Mouse (Mus musculus) midbrain, embryonic 14.5 days (tissue): ENCODE data around the gene Fut8. TPM values are rescaled to one million over a fixed set of nuclear protein-coding genes. Genes with fewer than 3 reads are reported as not detected.
"Not testable (repeated sequence)": the region's sequence is repeated elsewhere in the genome, so short reads cannot be mapped to it uniquely, and the experiment has no call there.

ENCODE experiments used
- ATAC-seq: fragments of 200-750 bp; cut with Nextera tagmentation; 2 replicates; pipeline ENCODE4 v1.8.0; 2017; ENCODE audit warnings: moderate number of reproducible peaks, moderate library complexity; ENCODE audit not compliant: low FRiP score, low TSS enrichment
- DNase-seq: peaks from one replicate; pipeline ENCODE4 v3.0.0-alpha.2; 2015
- H3K27ac ChIP-seq: fragments of 300-500 bp; sonication (generic); replicated peaks from 2 replicates; pipeline ENCODE4 v1.5.1; 2014; ENCODE audit warnings: mild to moderate bottlenecking, low read depth, low read length, moderate library complexity
- H3K27me3 ChIP-seq: fragments of 300-500 bp; sonication (generic); 2 replicates; pipeline ENCODE4 v1.6.1; 2014; ENCODE audit warnings: low read length, control low read depth, mixed read lengths; ENCODE audit not compliant: control insufficient read depth, insufficient read depth
- H3K36me3 ChIP-seq: fragments of 300-500 bp; sonication (generic); 2 replicates; pipeline ENCODE4 v1.6.1; 2014; ENCODE audit warnings: low read length, control low read depth; ENCODE audit not compliant: control insufficient read depth, insufficient read depth
- H3K4me1 ChIP-seq: fragments of 300-500 bp; sonication (generic); 2 replicates; pipeline ENCODE4 v1.6.1; 2014; ENCODE audit warnings: mild to moderate bottlenecking, antibody characterized with exemption, low read length, control low read depth; ENCODE audit not compliant: control insufficient read depth, insufficient read depth
- H3K4me2 ChIP-seq: fragments of 300-500 bp; sonication (generic); 2 replicates; pipeline ENCODE4 v1.6.1; 2014; ENCODE audit warnings: mild to moderate bottlenecking, low read length, moderate library complexity
- H3K4me3 ChIP-seq: fragments of 300-500 bp; sonication (generic); replicated peaks from 2 replicates; pipeline ENCODE4 v1.5.1; 2014; ENCODE audit warnings: low read depth, low read length
- H3K9ac ChIP-seq: fragments of 300-500 bp; sonication (generic); replicated peaks from 2 replicates; pipeline ENCODE4 v1.6.1; 2014; ENCODE audit warnings: mild to moderate bottlenecking, low read length, moderate library complexity
- H3K9me3 ChIP-seq: fragments of 300-500 bp; sonication (generic); 2 replicates; pipeline ENCODE4 v1.6.1; 2016; ENCODE audit warnings: low read length, control low read depth, mixed read lengths; ENCODE audit not compliant: control insufficient read depth
- WGBS: fragments of 180-500 bp; shearing (Covaris S2); extraction: QIAGEN DNeasy Blood & Tissue Kit; methylation state at CpG from one replicate; pipeline ENCODE4 v1.1.7; 2014; 5-methylcytosine and 5-hydroxymethylcytosine counted together
- polyA plus RNA-seq: library from polyadenylated mRNA; unstranded; fragments of >200 nt; fragmentation: Nextera tagmentation; extraction: Ambion mirVana; gene quantifications from 2 replicates; pipeline ENCODE4 v1.2.1, GENCODE M21; 2014

The Fut8 gene
- polyA plus RNA-seq, 1 experiment from 2014 or later: 69.4 TPM

DNA sequence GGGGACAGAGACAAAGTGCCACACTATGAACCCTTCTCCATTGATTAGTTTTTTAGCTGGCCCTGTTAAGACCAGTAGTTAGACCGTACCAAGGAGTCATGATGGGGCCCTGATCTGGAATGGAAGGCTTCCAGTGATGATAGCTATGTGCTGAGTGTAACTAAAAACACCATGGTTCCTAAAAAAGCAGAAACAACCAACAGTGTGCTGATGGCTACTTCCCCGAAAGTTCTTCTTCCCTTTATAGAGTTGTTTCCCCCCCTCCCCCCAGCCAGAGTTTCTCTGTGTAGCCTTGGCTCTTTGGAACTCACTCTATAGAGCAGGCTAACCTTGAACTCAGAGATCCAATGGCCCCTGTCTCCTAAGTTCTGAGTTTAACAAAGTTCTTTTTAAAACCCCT, 50.6 kb downstream of the Fut8 start:
- no peak overlapping the region for H3K4me2 ChIP-seq

GRCm38 (mm10) chr12:77291017-77291416, 53.1 kb downstream of the Fut8 start:
- no peak overlapping the region for H3K9ac ChIP-seq
- H3K36me3 ChIP-seq: no peaks in the 10 kb centered on the region
- ATAC-seq: no peak
- H3K9me3 ChIP-seq: no peaks in the 10 kb centered on the region
- no peaks in the 10 kb centered on the region for H3K27me3 ChIP-seq
- DNase-seq: no peak
- no peak overlapping the region for H3K4me2 ChIP-seq
- H3K4me3 ChIP-seq: no peak overlapping the region
- H3K27ac ChIP-seq: no peak overlapping the region
- no peaks in the 10 kb centered on the region for H3K4me1 ChIP-seq
- 91% methylated on average over 4 of the region's 4 CpGs for WGBS

More for the DNA sequence above, 50.6 kb downstream of the Fut8 start:
- WGBS: 100% methylated on average over 2 of the region's 2 CpGs
- no peaks in the 10 kb centered on the region for H3K27me3 ChIP-seq
- H3K9ac ChIP-seq: no peak overlapping the region
- H3K36me3 ChIP-seq: no peaks in the 10 kb centered on the region
- no peaks in the 10 kb centered on the region for H3K4me1 ChIP-seq
- no peak overlapping the region for H3K27ac ChIP-seq
- no peak for ATAC-seq
- no peaks in the 10 kb centered on the region for H3K9me3 ChIP-seq
- DNase-seq: no peak
- H3K4me3 ChIP-seq: no peak overlapping the region

DNA sequence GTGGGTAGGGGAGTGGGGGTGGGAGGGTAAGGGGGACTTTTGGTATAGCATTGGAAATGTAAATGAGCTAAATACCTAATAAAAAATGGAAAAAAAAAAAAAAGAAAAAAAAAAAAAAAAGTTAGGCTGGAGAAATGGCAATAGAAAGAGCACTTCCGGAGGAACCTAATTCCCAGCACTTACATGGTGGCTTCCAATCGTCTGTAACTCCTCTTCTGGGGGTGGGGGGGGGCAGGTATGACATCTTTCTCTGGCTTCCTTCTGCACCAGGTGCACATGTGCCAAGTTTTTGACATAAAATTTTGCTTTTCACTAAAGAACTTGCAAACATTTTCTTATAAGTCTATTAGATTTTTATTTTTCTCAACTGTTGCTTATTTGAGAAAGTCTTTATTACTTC, 53.9 kb downstream of the Fut8 start:
- not testable (repeated sequence) for H3K27ac ChIP-seq, H3K4me2 ChIP-seq, H3K9ac ChIP-seq, DNase-seq, H3K27me3 ChIP-seq, H3K9me3 ChIP-seq, ATAC-seq, H3K36me3 ChIP-seq, H3K4me1 ChIP-seq, H3K4me3 ChIP-seq
- WGBS: 76% methylated on average over 2 of the region's 2 CpGs

- H3K27ac ChIP-seq: no peak overlapping the region
- no peak overlapping the region for H3K9ac ChIP-seq
- no peaks in the 10 kb centered on the region for H3K9me3 ChIP-seq
- no peak overlapping the region for H3K4me2 ChIP-seq
- H3K4me1 ChIP-seq: no peaks in the 10 kb centered on the region
- H3K27me3 ChIP-seq: no peaks in the 10 kb centered on the region
- no peak for DNase-seq
- no peaks in the 10 kb centered on the region for H3K36me3 ChIP-seq
- ATAC-seq: no peak
- WGBS: 73% methylated on average over 4 of the region's 4 CpGs
- no peak overlapping the region for H3K4me3 ChIP-seq
These were observed 54.7 kb downstream of the Fut8 start for GRCm38 (mm10) chr12:77292375-77293258.

GRCm38 (mm10) chr12:77296119-77296518, 58.2 kb downstream of the Fut8 start:
- Histone ChIP-seq H3K4me2 (no peak overlapping the region), H3K4me1 (no peaks in the 10 kb centered on the region), H3K9ac (no peak overlapping the region), H3K27ac (no peak overlapping the region), H3K9me3 (no peaks in the 10 kb centered on the region), H3K27me3 (no peaks in the 10 kb centered on the region), H3K36me3 (no peaks in the 10 kb centered on the region), H3K4me3 (no peak overlapping the region)
- no peak for DNase-seq
- no peak for ATAC-seq
- WGBS: 93% methylated on average over 1 of the region's 1 CpGs

GRCm38 (mm10) chr12:77297114-77297513, 59.2 kb downstream of the Fut8 start:
- DNase-seq: no peak
- 95% methylated on average over 4 of the region's 4 CpGs for WGBS
- ATAC-seq: no peak

GRCm38 (mm10) chr12:77297858-77298257, 59.9 kb downstream of the Fut8 start:
- no peaks in the 10 kb centered on the region for H3K27me3 ChIP-seq
- no peak for ATAC-seq
- H3K9me3 ChIP-seq: no peaks in the 10 kb centered on the region
- H3K27ac ChIP-seq: no peak overlapping the region
- no peaks in the 10 kb centered on the region for H3K4me1 ChIP-seq
- no peak for DNase-seq
- H3K4me3 ChIP-seq: no peak overlapping the region
- no peak overlapping the region for H3K9ac ChIP-seq
- H3K36me3 ChIP-seq: no peaks in the 10 kb centered on the region
- WGBS: 78% methylated on average over 2 of the region's 2 CpGs
- H3K4me2 ChIP-seq: no peak overlapping the region

More at GRCm38 (mm10) chr12:77297114-77297513, 59.2 kb downstream of the Fut8 start:
- Histone ChIP-seq H3K4me2 (no peak overlapping the region), H3K9me3 (no peaks in the 10 kb centered on the region), H3K4me3 (no peak overlapping the region), H3K36me3 (no peaks in the 10 kb centered on the region), H3K9ac (no peak overlapping the region), H3K27me3 (no peaks in the 10 kb centered on the region), H3K4me1 (no peaks in the 10 kb centered on the region), H3K27ac (no peak overlapping the region)

DNA sequence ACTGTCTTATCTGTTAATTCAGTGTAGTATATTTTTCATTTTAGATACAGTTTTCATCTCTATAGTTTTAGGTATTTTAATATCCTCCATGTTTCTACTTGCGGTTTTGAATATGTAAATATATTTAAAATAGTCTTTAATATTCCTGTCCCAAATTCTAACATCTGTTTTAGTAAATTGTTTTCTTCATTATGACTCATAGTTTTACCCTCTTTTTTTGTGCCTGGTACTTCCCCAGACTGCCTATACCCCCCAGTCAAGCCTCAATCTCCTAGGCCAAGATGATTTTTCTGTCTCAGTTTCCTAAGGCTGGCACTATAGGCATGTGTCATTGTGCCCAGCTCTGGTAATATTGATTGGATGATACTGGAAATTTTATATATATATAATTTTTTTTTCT, 64.1 kb downstream of the Fut8 start:
- Histone ChIP-seq H3K4me1 (no peaks in the 10 kb centered on the region), H3K4me3 (no peak overlapping the region), H3K4me2 (no peak overlapping the region), H3K27ac (no peak overlapping the region), H3K27me3 (no peaks in the 10 kb centered on the region), H3K9ac (no peak overlapping the region), H3K36me3 (no peaks in the 10 kb centered on the region), H3K9me3 (no peaks in the 10 kb centered on the region)
- 100% methylated on average over 1 of the region's 1 CpGs for WGBS
- ATAC-seq (no peak), DNase-seq (no peak)

DNA sequence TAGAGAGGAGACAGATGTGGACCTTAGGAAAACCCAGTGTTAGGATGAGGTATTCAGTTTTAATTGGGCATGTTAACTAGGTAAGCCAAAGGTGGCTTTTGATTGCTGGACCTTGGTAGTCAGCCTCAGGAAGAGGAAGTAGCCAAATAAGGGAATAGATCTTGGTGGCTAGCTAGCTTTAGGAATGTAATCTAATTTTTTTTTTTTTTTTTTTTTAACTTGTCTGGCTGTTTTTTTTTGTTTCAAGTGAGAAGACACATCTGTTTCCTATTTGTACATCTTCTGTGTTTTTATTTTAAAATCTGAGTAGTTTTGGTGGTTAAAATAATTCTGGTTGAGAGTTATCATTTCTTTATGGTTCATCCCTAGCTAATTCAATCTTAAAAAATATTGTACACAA, 65.4 kb downstream of the Fut8 start:
- Histone ChIP-seq H3K4me2 (no peak overlapping the region), H3K27ac (no peak overlapping the region), H3K9me3 (no peaks in the 10 kb centered on the region), H3K9ac (no peak overlapping the region), H3K27me3 (no peaks in the 10 kb centered on the region), H3K36me3 (no peaks in the 10 kb centered on the region), H3K4me3 (no peak overlapping the region), H3K4me1 (no peaks in the 10 kb centered on the region)
- no peak for DNase-seq
- ATAC-seq: no peak
